Mouse (Mus musculus): ENCODE results near the gene Ccdc114. TPM values are rescaled to one million over a fixed set of nuclear protein-coding genes. Genes with fewer than 3 reads are reported as not detected.
A peak's percentile ranks its signal among the peaks of the same experiment; 100 is the strongest.
"Not testable (repeated sequence)": the region's sequence is repeated elsewhere in the genome, so short reads cannot be mapped to it uniquely, and the experiment has no call there.

Gene Ccdc114
- total RNA-seq, 2 experiments from 2014 or later = 1.9 to 2.4 TPM

GRCm38 (mm10) chr7:45917926-45918325 is 5.9 kb upstream of the Ccdc114 start:
- intact Hi-C loops (cut with DNase I) = no loop called here
- no peak for DNase-seq

GRCm38 (mm10) chr7:45919083-45919671 is 4.7 kb upstream of the Ccdc114 start:
- intact Hi-C loops (cut with DNase I) = no loop called here
- no peak for DNase-seq

GRCm38 (mm10) chr7:45919761-45920160 is 4.1 kb upstream of the Ccdc114 start:
- no peak for DNase-seq
- intact Hi-C loops (cut with DNase I) = no loop called here

GRCm38 (mm10) chr7:45920583-45921241 is 3.2 kb upstream of the Ccdc114 start:
- DNase-seq = no peak
- intact Hi-C loops (cut with DNase I) = no loop called here

GRCm38 (mm10) chr7:45921242-45921621 is 2.6 kb upstream of the Ccdc114 start, which contains the start of gene Emp3:
Gene Emp3 (minus strand): TSS chr7:45921404.
- DNase-seq = no peak
- intact Hi-C loops (cut with DNase I) = no loop called here

- intact Hi-C loops (cut with DNase I) = no loop called here
- no peak for DNase-seq
These were observed 1.8 kb upstream of the Ccdc114 start for GRCm38 (mm10) chr7:45921950-45922600.

- intact Hi-C loops (cut with DNase I) = no loop called here
These were observed 727 bp upstream of the Ccdc114 start for GRCm38 (mm10) chr7:45922928-45923761.

GRCm38 (mm10) chr7:45924429-45924816 is 551 bp downstream of the Ccdc114 start:
- intact Hi-C loops (cut with DNase I) = no loop called here

More at GRCm38 (mm10) chr7:45922928-45923761, 727 bp upstream of the Ccdc114 start:
- peak; percentile 94 for DNase-seq

GRCm38 (mm10) chr7:45928626-45929295 is 4.9 kb downstream of the Ccdc114 start:
- peak; percentile 56 for DNase-seq
- intact Hi-C loops (cut with DNase I) = no loop called here

More at GRCm38 (mm10) chr7:45924429-45924816, 551 bp downstream of the Ccdc114 start:
- DNase-seq = no peak

GRCm38 (mm10) chr7:45929688-45930087 is 5.8 kb downstream of the Ccdc114 start:
- no peak for DNase-seq
- intact Hi-C loops (cut with DNase I) = loop anchor here (10.0 kb wide), 1 partner anchor 185 kb away; no protein-coding TSS in a partner anchor

GRCm38 (mm10) chr7:45933766-45934165 is 9.9 kb downstream of the Ccdc114 start:
- intact Hi-C loops (cut with DNase I) = loop anchor here (10.0 kb wide), 1 partner anchor 189 kb away; no protein-coding TSS in a partner anchor
- not testable (repeated sequence) for DNase-seq

GRCm38 (mm10) chr7:45935114-45935513 is 11.2 kb downstream of the Ccdc114 start:
- peak; percentile 65 for DNase-seq
- intact Hi-C loops (cut with DNase I) = loop anchor here (10.0 kb wide), 1 partner anchor 190 kb away; no protein-coding TSS in a partner anchor

GRCm38 (mm10) chr7:45939836-45940235 is 16.0 kb downstream of the Ccdc114 start:
- intact Hi-C loops (cut with DNase I) = loop anchor here (10.0 kb wide), 1 partner anchor 195 kb away; no protein-coding TSS in a partner anchor

GRCm38 (mm10) chr7:45941986-45942385 is 18.1 kb downstream of the Ccdc114 start:
- no peak for DNase-seq
- intact Hi-C loops (cut with DNase I) = no loop called here

More at GRCm38 (mm10) chr7:45939836-45940235, 16.0 kb downstream of the Ccdc114 start:
- no peak for DNase-seq

- intact Hi-C loops (cut with DNase I); DNase-seq: not testable (repeated sequence)
These were observed 19.4 kb downstream of the Ccdc114 start for GRCm38 (mm10) chr7:45943280-45943679.

- intact Hi-C loops (cut with DNase I) = loop anchor here (5.0 kb wide), 1 partner anchor 58 kb away; no protein-coding TSS in a partner anchor
- no peak for DNase-seq
These were observed 25.2 kb downstream of the Ccdc114 start for GRCm38 (mm10) chr7:45949061-45949460.

- no peak for DNase-seq
- intact Hi-C loops (cut with DNase I) = no loop called here
These were observed 32.7 kb downstream of the Ccdc114 start for GRCm38 (mm10) chr7:45956611-45957010.

- intact Hi-C loops (cut with DNase I) = no loop called here
- no peak for DNase-seq
These were observed 48.2 kb downstream of the Ccdc114 start for GRCm38 (mm10) chr7:45971831-45972723.

- intact Hi-C loops (cut with DNase I) = no loop called here
- DNase-seq = peak; percentile 16
These were observed 49.4 kb downstream of the Ccdc114 start for GRCm38 (mm10) chr7:45973271-45973687.
